Mouse (Mus musculus): ENCODE measurements around the gene Isg20l2.

The Isg20l2 gene

GRCm38 (mm10) chr3:87910573-87911141 lies 19.5 kb upstream of the Isg20l2 start:
- in situ Hi-C loops (cut with MboI; ENCODE audit: low sequenced_read_pairs): no loop called here

- in situ Hi-C loops (cut with MboI; ENCODE audit: low sequenced_read_pairs): no loop called here
Observed at GRCm38 (mm10) chr3:87913491-87913890, 16.6 kb upstream of the Isg20l2 start.

GRCm38 (mm10) chr3:87913891-87914290 lies 16.2 kb upstream of the Isg20l2 start:
- in situ Hi-C loops (cut with MboI; ENCODE audit: low sequenced_read_pairs): no loop called here

GRCm38 (mm10) chr3:87916990-87917389 lies 13.1 kb upstream of the Isg20l2 start:
- in situ Hi-C loops (cut with MboI; ENCODE audit: low sequenced_read_pairs): no loop called here

- in situ Hi-C loops (cut with MboI; ENCODE audit: low sequenced_read_pairs): no loop called here
Observed at GRCm38 (mm10) chr3:87918551-87918950, 11.6 kb upstream of the Isg20l2 start.

GRCm38 (mm10) chr3:87919336-87920108 lies 10.6 kb upstream of the Isg20l2 start, which contains the start of gene Mrpl24:
TSS of gene Mrpl24 (plus strand) at chr3:87919506.
- in situ Hi-C loops (cut with MboI; ENCODE audit: low sequenced_read_pairs): no loop called here

- in situ Hi-C loops (cut with MboI; ENCODE audit: low sequenced_read_pairs): no loop called here
Observed at GRCm38 (mm10) chr3:87920270-87920943, 9.7 kb upstream of the Isg20l2 start.

GRCm38 (mm10) chr3:87924996-87925395 lies 5.1 kb upstream of the Isg20l2 start:
- in situ Hi-C loops (cut with MboI; ENCODE audit: low sequenced_read_pairs): no loop called here

GRCm38 (mm10) chr3:87927452-87927851 lies 2.7 kb upstream of the Isg20l2 start:
- in situ Hi-C loops (cut with MboI; ENCODE audit: low sequenced_read_pairs): no loop called here

GRCm38 (mm10) chr3:87929341-87930077 lies 605 bp upstream of the Isg20l2 start:
- in situ Hi-C loops (cut with MboI; ENCODE audit: low sequenced_read_pairs): no loop called here

- in situ Hi-C loops (cut with MboI; ENCODE audit: low sequenced_read_pairs): no loop called here
Observed at GRCm38 (mm10) chr3:87934026-87934425, 3.9 kb downstream of the Isg20l2 start.

- in situ Hi-C loops (cut with MboI; ENCODE audit: low sequenced_read_pairs): no loop called here
Observed at GRCm38 (mm10) chr3:87934501-87934900, 4.4 kb downstream of the Isg20l2 start.

- in situ Hi-C loops (cut with MboI; ENCODE audit: low sequenced_read_pairs): no loop called here
Observed at GRCm38 (mm10) chr3:87935201-87935600, 5.1 kb downstream of the Isg20l2 start.

- in situ Hi-C loops (cut with MboI; ENCODE audit: low sequenced_read_pairs): no loop called here
Observed at GRCm38 (mm10) chr3:87935776-87936175, 5.7 kb downstream of the Isg20l2 start.

- in situ Hi-C loops (cut with MboI; ENCODE audit: low sequenced_read_pairs): no loop called here
Observed at GRCm38 (mm10) chr3:87940611-87941010, 10.5 kb downstream of the Isg20l2 start.

- in situ Hi-C loops (cut with MboI; ENCODE audit: low sequenced_read_pairs): no loop called here
Observed at GRCm38 (mm10) chr3:87942471-87942870, 12.4 kb downstream of the Isg20l2 start.

- in situ Hi-C loops (cut with MboI; ENCODE audit: low sequenced_read_pairs): no loop called here
Observed at GRCm38 (mm10) chr3:87943586-87943985, 13.5 kb downstream of the Isg20l2 start.

GRCm38 (mm10) chr3:87944838-87945600 lies 14.9 kb downstream of the Isg20l2 start:
- in situ Hi-C loops (cut with MboI; ENCODE audit: low sequenced_read_pairs): no loop called here

GRCm38 (mm10) chr3:87945781-87946540 lies 15.8 kb downstream of the Isg20l2 start:
- in situ Hi-C loops (cut with MboI; ENCODE audit: low sequenced_read_pairs): no loop called here

GRCm38 (mm10) chr3:87946541-87946860 lies 16.4 kb downstream of the Isg20l2 start:
- in situ Hi-C loops (cut with MboI; ENCODE audit: low sequenced_read_pairs): no loop called here
